Mouse (Mus musculus): ENCODE measurements around the gene Il23a. TPM values are rescaled to one million over a fixed set of nuclear protein-coding genes. Genes with fewer than 3 reads are reported as not detected.
"Not testable (repeated sequence)": the region's sequence is repeated elsewhere in the genome, so short reads cannot be mapped to it uniquely, and the experiment has no call there.

Gene Il23a
- polyA plus RNA-seq, 2 experiments = 0.08 TPM; not detected in 1

DNA sequence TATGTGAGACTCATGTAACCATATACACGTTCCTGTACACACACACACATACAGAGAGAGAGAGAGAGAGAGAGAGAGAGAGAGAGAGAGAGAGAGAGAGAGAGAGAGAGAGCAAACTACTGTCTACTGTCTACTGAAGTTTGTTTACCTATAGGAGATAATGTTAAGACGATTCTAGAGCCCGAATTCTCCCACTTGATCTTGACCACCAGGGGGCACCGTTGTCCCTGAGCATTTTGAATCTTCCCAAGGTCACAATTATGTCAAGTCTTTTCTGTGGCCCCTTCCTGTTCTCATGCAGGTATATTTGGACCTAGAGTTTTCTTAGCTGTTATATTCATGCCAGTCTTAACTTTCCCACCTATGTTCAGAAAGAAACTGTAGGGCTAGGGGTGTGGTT is 37.0 kb upstream of the Il23a start:
- 0% methylated on average over 4 of the region's 4 CpGs for WGBS (ENCODE audit: insufficient replicate concordance)
- Histone ChIP-seq H3K27ac (peak overlapping the region; percentile 86), H3K9me3 (ENCODE audit: control insufficient read depth, low read length) (no peaks in the 10 kb centered on the region), H3K36me3 (replicated peaks; ENCODE audit: control insufficient read depth, insufficient read depth, low read depth) (peaks cover 4% of the 10 kb centered on the region; the same call in 1 of the 2 replicates), H3K9ac (replicated peaks) (0 out of 2 replicates have a peak overlapping the region, but pooled peaks have one; percentile 4), H3K4me3 (ENCODE audit: insufficient read depth in 1 of 2, low read depth in 2 of 2, low read length in 2 of 2) (no peak overlapping the region), H3K4me1 (replicated peaks; ENCODE audit: control insufficient read depth in 2 of 2, insufficient read depth in 2 of 2, low read length in 1 of 2) (peaks cover 44 to 50% of the 10 kb centered on the region in 2 experiments), H3K4me2 (ENCODE audit: low read depth) (peak overlapping the region; percentile 80), H3K27me3 (ENCODE audit: control insufficient read depth, insufficient read depth, low read length) (no peaks in the 10 kb centered on the region)
- TF ChIP-seq EP300 (IDR thresholded peaks at IDR 0.05; ENCODE audit: low read depth) (no peak), CTCF (IDR thresholded peaks at IDR 0.05; ENCODE audit: low read depth) (peak; percentile 93)
- ATAC-seq (ENCODE audit: insufficient read depth) (no peak), DNase-seq (ENCODE audit: low read depth in 3 of 3, low spot score in 3 of 3) (peak; percentile 82 to 86 (median 85))

- H3K9ac ChIP-seq (replicated peaks); H3K4me2 ChIP-seq (ENCODE audit: low read depth); H3K36me3 ChIP-seq (replicated peaks; ENCODE audit: control insufficient read depth, insufficient read depth, low read depth); H3K27ac ChIP-seq; H3K4me3 ChIP-seq (ENCODE audit: insufficient read depth in 1 of 2, low read depth in 2 of 2, low read length in 2 of 2); ATAC-seq (ENCODE audit: insufficient read depth); DNase-seq (ENCODE audit: low read depth in 3 of 3, low spot score in 3 of 3); H3K27me3 ChIP-seq (ENCODE audit: control insufficient read depth, insufficient read depth, low read length); H3K9me3 ChIP-seq (ENCODE audit: control insufficient read depth, low read length): not testable (repeated sequence)
- 53% methylated on average over 6 of the region's 6 CpGs for WGBS (ENCODE audit: insufficient replicate concordance)
- peaks cover 26 to 31% of the 10 kb centered on the region in 2 experiments for H3K4me1 ChIP-seq (replicated peaks; ENCODE audit: control insufficient read depth in 2 of 2, insufficient read depth in 2 of 2, low read length in 1 of 2)
These were observed 34.1 kb upstream of the Il23a start for GRCm38 (mm10) chr10:128332358-128333249.

DNA sequence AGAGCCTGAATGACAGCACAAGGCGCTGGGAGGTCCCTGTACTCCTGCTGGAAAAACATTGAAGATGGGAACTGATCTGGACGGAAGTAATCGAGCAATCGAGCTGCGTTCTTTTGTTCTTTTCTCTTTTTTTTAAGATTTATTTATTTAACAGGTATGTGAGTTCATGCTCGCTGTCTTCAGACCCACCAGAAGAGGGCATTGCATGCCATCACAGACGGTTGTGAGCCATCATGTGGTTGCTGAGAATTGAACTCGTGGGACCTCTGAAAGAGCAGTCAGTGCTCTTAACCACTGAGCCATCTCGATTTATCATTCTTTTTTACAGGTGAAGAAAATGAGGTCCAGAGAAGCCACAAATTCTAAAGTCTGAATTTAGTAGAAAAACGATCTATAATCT is 29.1 kb upstream of the Il23a start:
- no peak for DNase-seq (ENCODE audit: low read depth in 3 of 3, low spot score in 3 of 3)
- TF ChIP-seq CTCF (IDR thresholded peaks at IDR 0.05; ENCODE audit: low read depth) = peak; percentile 47
- TF ChIP-seq EP300 (IDR thresholded peaks at IDR 0.05; ENCODE audit: low read depth) = no peak
- Histone ChIP-seq H3K9me3 (ENCODE audit: control insufficient read depth, low read length) (no peaks in the 10 kb centered on the region), H3K4me1 (replicated peaks; ENCODE audit: control insufficient read depth in 2 of 2, insufficient read depth in 2 of 2, low read length in 1 of 2) (peaks cover 5 to 12% of the 10 kb centered on the region in 2 experiments), H3K4me2 (ENCODE audit: low read depth) (no peak overlapping the region), H3K9ac (replicated peaks) (no peak overlapping the region), H3K4me3 (ENCODE audit: insufficient read depth in 1 of 2, low read depth in 2 of 2, low read length in 2 of 2) (no peak overlapping the region), H3K27ac (no peak overlapping the region), H3K27me3 (ENCODE audit: control insufficient read depth, insufficient read depth, low read length) (no peaks in the 10 kb centered on the region), H3K36me3 (replicated peaks; ENCODE audit: control insufficient read depth, insufficient read depth, low read depth) (peaks cover 13% of the 10 kb centered on the region; the same call in 1 of the 2 replicates)
- ATAC-seq (ENCODE audit: insufficient read depth) = no peak
- 72% methylated on average over 10 of the region's 10 CpGs for WGBS (ENCODE audit: insufficient replicate concordance)

GRCm38 (mm10) chr10:128326825-128327224 is 28.3 kb upstream of the Il23a start:
- WGBS (ENCODE audit: insufficient replicate concordance) = 84% methylated on average over 8 of the region's 8 CpGs
- Histone ChIP-seq H3K9ac (replicated peaks) (no peak overlapping the region), H3K4me1 (replicated peaks; ENCODE audit: control insufficient read depth in 2 of 2, insufficient read depth in 2 of 2, low read length in 1 of 2) (peaks cover 5 to 11% of the 10 kb centered on the region in 2 experiments), H3K27ac (no peak overlapping the region), H3K4me3 (ENCODE audit: insufficient read depth in 1 of 2, low read depth in 2 of 2, low read length in 2 of 2) (no peak overlapping the region), H3K9me3 (ENCODE audit: control insufficient read depth, low read length) (no peaks in the 10 kb centered on the region), H3K27me3 (ENCODE audit: control insufficient read depth, insufficient read depth, low read length) (no peaks in the 10 kb centered on the region), H3K4me2 (ENCODE audit: low read depth) (no peak overlapping the region), H3K36me3 (replicated peaks; ENCODE audit: control insufficient read depth, insufficient read depth, low read depth) (peaks cover 13% of the 10 kb centered on the region; the same call in 1 of the 2 replicates)
- TF ChIP-seq EP300 (IDR thresholded peaks at IDR 0.05; ENCODE audit: low read depth) (no peak), CTCF (IDR thresholded peaks at IDR 0.05; ENCODE audit: low read depth) (no peak)
- DNase-seq (ENCODE audit: low read depth in 3 of 3, low spot score in 3 of 3) = no peak
- no peak for ATAC-seq (ENCODE audit: insufficient read depth)

GRCm38 (mm10) chr10:128323516-128323915 is 25.0 kb upstream of the Il23a start:
- Histone ChIP-seq H3K9me3 (ENCODE audit: control insufficient read depth, low read length) (no peaks in the 10 kb centered on the region), H3K36me3 (replicated peaks; ENCODE audit: control insufficient read depth, insufficient read depth, low read depth) (peaks cover 24% of the 10 kb centered on the region), H3K27me3 (ENCODE audit: control insufficient read depth, insufficient read depth, low read length) (no peaks in the 10 kb centered on the region), H3K27ac (no peak overlapping the region), H3K4me3 (ENCODE audit: insufficient read depth in 1 of 2, low read depth in 2 of 2, low read length in 2 of 2) (peak overlapping the region; percentile 92 to 94), H3K9ac (replicated peaks) (peak overlapping the region; percentile 95), H3K4me2 (ENCODE audit: low read depth) (peak overlapping the region; percentile 92), H3K4me1 (replicated peaks; ENCODE audit: control insufficient read depth in 2 of 2, insufficient read depth in 2 of 2, low read length in 1 of 2) (peaks cover 5 to 13% of the 10 kb centered on the region in 2 experiments)
- WGBS (ENCODE audit: insufficient replicate concordance) = 44% methylated on average over 8 of the region's 8 CpGs
- ATAC-seq (ENCODE audit: insufficient read depth) (no peak), DNase-seq (ENCODE audit: low read depth in 3 of 3, low spot score in 3 of 3) (no peak)
- no peak for TF ChIP-seq CTCF (IDR thresholded peaks at IDR 0.05; ENCODE audit: low read depth)
- no peak for TF ChIP-seq EP300 (IDR thresholded peaks at IDR 0.05; ENCODE audit: low read depth)

Data from liver, embryonic 14.5 days (tissue).